Mouse (Mus musculus) left cerebral cortex, adult 9 months (tissue): Measurements from ENCODE around the gene Basp1.
A peak's percentile ranks its signal among the peaks of the same experiment; 100 is the strongest.

Experiments used
- DNase-seq, 2 experiments: peaks; one replicate each; pipeline ENCODE4 v3.0.0; 2022; ENCODE audit warnings: low spot score in 2 of 2

The Basp1 gene

DNA sequence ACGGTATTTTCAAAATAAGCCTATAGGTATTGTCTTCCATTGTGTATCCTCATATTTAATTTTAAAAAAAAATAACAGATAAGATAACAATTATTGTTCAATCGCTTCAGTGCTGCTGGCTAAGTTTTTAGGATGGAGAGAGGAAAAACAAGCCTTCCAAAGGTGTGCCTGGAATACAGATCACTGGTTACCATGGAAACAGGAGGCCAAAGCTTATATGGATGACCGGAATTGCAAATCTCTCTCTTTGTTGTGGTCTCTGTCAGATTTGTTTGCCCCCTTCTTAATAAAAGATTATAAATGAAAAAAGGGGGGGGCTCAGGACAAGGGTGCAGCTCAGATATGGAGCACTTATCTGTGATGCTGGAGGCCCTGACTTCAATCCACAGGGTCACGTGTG lies 2.4 kb upstream of the Basp1 start:
- peak in 1 of 2 experiments; percentile 30 for DNase-seq

DNA sequence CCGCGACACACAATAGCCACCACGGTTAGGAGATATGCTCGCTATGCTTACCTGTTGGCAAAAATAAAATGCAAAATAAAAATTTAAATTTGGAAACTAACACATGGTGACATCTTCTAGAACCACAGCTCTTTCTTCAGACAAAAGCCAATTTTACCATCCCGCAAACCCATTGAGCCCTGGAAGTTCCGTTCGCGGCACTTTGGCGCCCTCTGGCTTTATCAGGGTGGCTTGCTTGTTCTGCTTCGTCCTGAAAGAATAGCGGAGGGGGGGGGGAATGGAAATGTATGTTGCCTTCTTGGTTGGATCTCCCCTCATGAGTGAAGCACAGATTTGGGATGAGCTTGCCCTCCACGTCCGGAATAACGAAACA lies 1.2 kb upstream of the Basp1 start:
- DNase-seq, result peak; percentile 48 to 94

DNA sequence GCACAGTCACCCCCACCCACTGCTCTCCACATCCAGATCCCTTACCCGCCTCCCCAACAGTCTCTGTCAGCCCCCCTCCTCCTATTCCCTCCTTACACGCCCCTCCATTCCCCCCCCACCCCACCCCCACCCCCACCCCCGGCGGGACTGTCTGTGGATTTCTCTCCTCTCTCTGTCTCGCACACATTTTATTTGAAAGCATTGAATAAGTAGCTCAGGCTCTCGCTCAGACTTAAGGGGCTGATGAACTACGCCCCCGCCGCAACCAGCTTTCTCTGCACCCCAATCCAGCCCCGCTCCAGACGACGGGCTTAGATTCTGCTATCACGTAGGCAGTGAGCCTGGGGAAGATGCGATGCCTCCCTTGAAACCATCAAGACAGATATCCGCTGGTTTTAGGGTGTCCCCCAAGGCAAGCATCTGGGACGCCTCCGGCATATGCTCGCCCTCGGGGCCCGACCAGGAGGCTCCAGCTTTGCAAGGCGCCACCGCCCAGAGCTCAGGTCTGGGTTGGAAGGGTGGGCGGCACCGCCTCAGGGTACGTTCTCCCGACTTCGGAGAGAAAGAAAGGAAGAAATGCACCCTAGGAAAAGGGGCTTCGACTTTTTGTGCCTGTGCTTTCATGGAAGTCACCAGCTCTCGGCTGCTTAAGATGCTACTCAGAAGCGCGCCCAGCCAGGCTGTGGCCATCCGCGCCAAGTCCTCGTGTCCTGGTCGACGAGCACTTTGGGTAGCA lies 615 bp upstream of the Basp1 start:
- peak; percentile 40 to 69 for DNase-seq

DNA sequence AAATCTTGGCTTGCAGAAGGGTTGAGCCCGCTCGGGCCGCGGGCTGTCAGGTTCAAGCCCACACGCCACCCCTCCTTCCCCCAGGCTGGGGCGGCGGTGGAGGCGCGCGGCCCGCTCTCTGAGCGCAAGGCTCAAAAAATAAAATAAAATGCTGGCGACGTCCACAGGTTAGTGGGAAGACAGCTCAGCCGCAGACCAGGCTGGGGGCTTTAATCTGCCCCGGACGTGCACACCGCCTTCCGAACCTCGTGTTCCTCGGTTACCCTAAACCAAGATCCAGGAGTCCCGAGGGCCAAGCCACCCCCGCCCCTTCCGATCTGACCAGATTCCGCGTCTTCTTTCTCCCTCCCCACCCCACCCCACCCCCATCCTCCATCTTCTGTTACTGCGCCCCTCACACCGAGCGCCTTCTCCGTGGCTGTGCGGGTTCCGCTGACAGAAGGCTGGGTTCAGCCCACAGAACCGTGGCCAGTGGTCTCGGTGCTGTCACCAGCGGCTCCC lies 753 bp downstream of the Basp1 start:
- no peak for DNase-seq

DNA sequence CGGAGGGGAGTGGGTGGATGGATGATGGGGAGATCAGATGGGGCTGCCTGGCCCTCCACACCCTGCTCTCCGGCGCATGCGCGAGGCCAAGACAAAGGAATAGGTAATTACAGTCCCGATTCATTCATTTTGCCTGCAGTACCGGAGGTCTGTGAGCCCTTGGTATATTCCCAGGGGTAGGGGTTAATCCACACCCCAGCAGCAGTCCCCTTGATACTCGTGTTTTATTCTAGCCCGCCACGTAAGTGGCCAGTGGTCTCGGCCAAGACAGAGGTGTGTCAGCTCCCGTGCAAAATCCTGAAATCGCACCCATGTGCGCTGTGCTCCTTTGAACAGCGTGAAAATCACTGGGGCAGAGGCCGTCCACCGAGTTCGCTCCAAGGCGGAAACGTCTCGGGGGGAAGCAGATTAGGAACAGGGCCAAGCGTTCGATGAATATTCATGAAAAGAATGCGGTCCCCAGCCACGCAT lies 1.4 kb downstream of the Basp1 start:
- peak; percentile 58 to 73 for DNase-seq

DNA sequence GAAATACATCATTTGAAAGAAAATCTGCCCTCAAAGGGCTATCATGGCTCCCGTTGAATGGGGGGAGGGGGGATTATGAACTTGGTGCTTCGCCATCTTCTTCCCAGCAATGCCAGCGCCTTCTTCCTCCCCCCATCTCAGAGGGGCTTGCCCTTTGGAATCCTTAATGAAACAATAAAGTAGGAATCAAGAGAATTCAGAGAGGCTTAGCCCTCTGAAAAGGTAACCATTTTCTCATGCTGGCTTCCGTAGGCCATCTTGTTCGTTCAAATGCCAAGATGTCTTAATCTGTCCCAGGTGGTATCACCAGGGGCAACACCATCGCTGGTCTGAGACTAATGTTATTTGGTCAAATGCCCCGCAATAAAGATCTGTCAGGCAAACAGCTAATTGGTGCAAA lies 2.1 kb downstream of the Basp1 start:
- DNase-seq, result no peak

DNA sequence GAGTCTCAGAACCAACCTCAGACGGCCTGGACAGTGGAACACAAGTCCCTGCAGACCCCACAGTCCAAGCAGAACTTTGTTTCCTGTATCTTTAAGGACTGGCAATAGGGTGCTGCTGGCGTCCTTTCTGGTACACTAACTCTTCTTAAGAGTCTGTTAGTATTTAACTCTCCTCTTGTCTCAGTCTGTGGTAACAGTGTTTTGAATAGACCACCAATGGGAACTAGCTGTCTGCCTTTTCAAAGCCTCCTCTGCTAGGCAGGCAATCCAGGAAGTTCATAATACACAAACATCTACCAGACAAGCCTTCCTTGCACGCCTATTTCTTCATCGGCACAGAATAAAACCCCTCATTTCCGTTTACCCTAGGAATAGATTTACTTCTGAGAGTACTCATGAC lies 7.6 kb downstream of the Basp1 start:
- DNase-seq, result no peak

DNA sequence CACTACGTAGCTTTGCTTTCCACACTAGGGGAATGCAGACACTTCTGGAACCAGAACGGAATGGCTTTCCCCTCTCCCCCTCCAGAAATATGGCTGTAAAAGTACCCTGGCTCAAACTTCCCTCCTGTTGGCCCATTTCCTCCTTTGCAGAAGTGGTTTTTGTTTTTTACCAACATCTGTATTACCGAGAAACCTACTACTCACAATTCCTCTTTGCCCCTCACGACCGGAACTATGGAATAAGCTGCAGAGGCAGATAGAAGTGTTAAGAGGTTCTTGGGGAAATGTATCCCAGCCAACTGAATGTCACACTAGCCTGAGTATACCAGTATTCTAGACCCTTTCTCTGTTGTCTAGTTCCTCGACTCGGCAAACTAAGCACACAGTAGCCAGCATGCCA lies 9.7 kb downstream of the Basp1 start:
- no peak for DNase-seq

DNA sequence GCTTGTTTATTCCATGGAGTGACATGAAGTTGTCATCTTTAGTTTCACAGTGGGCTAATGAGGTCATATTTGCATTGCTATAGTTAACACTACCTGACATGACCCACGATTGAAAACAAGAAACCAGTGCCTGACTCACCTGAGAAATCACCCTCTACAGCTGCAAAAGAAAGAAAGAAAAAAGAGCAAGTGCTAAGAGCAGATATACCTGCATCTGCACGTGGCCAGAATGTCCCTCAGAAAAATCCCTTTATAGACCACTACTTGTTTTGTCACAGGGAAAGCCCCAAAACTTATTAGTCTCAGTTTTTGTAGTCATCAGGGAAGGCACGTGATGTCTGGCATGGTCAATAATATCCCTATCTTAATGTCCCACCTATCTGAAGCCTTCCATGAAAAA lies 11.6 kb downstream of the Basp1 start:
- no peak for DNase-seq

DNA sequence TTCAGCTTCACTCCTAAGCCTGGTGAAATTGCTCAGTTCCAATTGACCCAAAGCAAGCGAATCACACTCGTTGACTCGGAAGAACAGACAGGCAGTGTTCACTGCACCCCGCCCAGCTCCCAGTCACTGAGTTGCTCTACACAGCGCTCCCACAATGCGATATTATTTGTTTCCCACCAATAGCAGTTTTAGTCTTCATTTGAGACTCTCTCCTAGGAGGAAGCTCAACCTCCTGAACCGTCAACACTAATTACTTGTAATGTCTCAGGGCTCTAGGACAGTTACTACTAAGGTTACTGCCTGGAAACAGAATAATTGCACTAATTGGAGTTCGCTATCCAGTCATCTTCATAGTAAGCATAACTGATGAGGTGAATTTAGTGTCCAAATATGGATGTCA lies 13.3 kb downstream of the Basp1 start:
- DNase-seq, result no peak

DNA sequence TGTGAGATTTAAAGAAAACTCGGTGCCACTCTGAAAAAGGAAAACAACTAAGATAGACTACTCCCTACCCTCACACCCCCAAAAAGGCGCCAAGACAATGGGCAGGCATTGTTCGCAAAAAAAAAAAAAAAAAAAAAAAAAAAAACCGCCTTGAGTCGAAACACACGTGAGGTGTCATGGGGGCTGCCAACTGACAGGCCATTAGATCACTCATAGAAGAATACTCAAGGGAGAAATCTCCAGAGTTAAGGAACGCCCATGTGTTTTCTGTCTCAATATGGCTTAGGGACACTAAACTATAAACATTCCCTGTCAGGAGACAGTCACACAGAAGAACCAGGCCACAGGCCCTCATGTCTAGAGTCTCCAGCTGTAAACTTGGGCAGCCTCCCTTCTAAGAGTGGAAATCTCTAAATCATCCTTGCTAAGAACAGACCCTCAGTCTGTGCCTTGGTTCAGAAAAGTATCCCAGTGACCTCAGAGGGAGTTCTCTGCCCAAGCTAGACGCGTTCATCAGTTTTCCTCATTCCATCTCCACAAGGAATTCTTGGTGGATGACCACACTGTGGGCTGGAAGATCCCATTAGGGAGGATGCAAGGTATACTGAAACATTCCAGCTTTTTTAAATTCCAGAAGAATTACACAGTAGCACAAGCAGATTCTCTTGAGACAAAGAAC lies 17.5 kb downstream of the Basp1 start:
- no peak for DNase-seq

DNA sequence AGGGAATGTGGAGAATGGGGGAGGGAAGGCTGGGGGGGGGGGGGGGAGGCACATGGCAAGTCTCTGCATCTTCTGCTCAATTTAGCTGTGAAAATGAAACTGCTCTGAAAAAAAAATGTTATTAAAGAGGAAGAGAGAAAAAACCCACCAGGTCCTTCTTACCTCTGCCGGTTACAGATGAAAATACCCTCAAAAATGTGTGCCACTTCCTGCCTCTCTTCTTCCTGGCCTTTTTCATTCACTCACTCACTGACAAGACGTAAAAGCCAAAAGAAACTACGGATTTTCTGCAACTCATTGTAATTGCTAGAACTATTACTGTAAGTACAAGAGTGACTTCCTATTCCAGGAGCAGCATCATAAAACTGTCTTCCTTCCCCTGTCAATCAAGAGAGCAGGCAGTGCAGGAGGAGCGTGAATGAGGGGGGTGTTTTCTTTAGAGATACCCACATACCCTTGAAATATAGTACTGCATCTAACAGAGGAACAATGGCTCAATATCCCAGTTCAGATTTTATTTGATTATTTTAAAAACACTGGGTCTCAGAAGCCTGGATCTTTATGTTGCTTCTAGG lies 21.0 kb downstream of the Basp1 start:
- no peak for DNase-seq

DNA sequence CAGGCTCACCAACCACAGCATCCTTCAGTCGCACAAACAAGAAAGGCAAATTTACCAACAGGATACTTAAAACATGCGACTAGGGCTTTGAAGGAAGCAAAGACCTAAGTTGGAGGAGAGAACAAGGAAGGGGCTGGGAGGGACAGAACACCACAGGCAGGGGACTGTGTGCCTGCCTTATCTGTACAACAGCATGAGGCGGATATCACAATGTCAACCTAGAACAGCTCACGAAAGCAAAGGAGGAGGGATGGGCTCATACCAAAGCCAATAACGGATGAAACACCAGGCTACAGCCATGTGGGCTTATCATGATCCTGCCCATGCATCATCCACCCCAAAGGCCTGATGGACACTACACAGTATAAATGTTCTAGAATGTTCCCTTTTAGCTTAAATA lies 22.4 kb downstream of the Basp1 start:
- no peak for DNase-seq

DNA sequence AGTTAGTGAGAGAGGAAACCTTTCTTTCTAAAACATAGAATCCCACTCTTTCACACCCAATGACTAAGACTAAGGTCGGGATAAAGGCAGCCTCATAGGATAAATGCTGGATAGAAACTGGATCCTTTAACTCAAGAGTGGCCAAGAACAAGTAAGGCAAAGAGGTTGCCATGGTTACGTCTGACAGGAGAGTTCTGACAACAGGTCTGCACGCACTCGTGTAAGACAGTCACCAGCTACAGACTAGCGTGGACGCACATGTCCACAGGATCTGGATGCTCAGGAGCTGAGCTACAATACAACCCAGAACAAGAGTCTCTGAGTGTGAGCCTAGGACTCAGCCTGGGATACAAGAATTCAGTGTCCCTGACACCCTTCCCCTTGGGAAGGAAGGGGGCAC lies 26.0 kb downstream of the Basp1 start:
- no peak for DNase-seq

DNA sequence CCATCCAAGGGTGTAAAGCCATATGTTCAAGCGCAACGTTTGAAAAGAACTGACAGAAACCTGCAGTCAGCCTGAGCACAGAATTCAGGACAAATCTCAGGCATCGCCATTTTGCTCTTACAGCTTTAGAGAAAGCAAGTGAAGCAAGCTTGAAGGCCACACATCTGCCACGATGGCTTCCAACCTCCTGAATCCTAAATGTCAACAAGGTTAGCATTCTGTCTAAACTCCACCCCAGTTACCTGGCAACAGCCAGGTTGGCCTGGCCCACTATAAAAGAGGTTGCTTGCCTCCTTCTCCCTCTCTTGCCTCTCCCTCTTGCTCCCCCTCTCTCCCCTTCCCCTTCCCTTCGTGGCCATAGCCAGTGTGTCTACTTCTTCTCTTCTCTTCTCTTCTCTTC lies 33.5 kb downstream of the Basp1 start:
- no peak for DNase-seq

DNA sequence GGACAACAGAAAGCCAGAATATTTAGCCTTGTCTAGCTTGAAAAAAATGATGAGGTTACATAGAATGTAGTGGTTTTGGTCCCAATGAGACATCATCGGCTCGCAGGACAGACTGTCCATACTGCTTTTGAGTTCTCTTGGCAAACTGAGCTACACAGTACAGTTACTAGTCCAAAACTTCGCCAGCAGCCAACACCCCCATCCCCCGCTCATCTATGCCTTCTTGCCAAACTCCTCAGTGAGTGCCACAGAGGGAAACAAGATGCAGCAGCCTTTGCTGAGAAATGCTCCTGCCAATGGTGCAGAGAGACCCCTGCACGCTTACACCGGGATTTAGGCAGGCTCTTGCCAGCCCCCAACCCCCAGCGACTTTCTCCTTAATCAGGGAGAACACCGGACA lies 34.9 kb downstream of the Basp1 start:
- peak in 1 of 2 experiments; percentile 55 for DNase-seq

DNA sequence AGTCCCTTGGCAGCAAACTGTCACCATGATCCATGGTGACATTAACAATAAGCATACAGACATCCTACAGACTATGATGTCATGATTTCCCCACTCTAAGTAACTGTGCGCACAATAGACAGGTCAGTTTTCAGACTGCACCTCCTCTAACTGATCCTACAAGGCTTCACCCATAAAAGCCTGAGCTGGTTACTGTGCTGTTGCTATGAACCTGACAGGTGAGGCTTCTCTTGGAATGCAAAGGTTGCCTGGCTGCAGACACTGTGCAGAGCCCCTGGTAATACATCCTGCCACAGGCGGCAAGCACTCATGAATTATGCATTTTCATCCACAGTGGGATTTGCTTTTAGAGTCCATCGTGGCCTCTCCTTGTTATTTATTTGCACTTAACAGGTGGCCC lies 36.6 kb downstream of the Basp1 start:
- DNase-seq, result no peak

DNA sequence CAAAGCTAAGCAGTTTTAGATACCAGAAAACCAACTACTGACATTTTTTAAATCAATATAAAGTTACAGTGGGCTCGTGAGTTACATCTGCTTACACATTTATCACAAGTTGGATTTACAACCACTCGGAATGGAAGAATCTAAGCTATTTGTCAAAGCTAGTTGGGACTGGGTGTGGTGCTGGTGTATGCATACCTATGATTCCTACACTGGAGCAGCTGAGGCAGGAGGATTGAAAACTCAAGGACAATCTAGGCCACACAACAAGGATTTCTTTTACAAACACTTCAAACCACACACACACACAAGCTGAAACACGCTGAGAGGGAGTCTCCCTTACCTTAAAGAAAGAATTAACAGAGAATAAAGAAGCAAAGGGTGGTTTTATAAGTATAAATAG lies 40.1 kb downstream of the Basp1 start:
- DNase-seq, result no peak

DNA sequence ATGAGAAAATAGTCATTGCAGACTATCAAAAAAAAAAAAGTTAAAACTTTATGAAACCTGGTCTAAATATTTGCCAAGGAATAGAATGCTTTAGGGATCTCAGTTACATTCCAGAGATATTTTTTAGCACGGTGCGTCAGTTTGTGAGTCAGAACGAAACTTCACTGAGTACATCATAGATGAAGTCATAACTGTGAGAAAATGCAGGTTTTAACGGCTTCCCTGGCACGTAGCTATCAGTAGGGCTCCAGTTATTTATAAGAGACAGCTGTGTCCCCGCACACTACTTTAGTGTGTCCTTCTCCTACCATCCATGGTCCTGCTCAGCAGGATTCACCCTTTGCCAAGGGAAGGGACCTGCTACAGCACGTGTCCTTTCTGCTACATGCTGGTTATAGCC lies 44.0 kb downstream of the Basp1 start:
- DNase-seq, result no peak

DNA sequence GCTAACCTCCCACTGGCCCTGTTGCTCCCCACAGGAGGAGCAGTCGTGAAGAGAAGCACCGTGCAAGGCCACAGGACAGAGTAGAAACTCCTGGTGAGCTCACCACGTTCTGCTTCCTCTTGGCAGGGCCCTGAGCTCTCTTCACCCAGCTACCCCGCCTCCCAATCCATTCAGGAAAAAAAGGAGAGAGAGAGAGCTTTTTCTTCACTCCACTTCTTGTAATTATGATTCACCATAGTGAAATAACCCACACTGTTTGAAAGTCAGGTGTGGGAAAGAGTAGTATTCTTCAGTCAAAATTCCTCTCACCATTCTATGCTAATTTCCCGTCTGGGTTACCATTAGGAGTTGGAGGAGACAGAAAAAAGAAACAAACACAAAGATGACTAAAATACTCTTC lies 48.1 kb downstream of the Basp1 start:
- no peak for DNase-seq

DNA sequence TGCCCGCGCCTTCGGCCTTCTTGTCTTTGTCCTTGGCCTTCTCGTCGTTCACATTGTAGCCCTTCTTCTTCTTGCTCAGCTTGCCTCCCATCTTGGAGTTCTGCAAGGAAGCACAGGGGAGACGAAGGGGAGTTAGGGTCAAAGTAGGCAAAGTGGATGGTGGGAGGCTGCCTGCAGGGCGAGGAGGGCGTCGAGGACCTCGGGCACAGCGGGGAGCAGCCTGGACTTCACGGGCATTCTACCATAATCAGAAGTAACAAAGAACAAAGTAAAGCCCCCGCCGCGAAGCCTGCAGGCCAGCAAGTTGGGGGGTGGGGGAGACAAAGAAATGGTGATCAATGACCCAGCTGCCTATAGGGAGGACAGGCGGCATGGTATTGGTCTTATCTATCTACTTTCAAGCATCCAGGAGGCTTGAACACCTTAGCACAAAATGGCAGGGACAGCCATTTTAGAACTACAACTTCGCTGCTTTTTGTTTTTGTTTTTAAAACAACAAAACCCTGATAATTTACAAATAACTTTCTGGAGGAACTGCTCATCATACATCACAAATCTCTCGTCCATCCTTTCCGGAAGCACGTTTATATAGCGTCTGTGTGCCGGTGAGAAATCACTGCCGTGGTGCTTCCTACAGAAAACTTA lies 48.6 kb downstream of the Basp1 start:
- no peak for DNase-seq

DNA sequence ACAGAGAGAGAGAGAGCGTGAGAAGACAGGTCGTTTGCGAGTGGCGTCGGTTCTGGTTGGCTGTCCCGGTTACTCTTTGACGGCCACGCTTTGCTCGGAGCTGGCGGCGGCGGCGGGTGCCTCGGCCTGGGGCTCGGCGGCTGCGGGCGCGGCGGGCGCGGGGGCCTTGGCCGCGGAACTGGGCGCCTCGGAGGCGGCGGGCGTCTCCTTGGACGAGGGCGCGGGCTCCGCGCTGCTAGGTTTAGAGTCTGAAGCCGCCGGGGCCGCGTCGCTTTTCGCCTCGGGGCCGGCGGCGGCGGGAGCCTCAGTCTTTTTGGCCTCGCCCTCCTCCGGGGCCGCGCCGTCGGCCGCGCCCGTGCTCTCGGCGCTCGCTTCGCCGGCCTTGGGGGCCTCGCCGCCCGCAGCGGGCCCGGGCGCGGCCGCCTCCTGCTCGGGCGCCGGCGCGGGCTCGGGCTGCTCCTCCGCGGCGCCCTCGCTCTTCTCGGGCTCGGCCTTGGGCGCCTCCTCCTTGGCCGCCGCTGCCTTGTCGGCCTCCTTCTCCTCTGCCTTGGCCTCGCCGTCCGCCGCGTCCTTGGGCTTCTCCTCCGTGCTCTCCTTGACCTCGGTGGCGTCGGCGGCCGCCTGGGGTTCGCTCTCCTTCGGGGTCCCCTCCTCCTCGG lies 49.3 kb downstream of the Basp1 start:
- DNase-seq, result no peak
